Mouse (Mus musculus) G1E (cell line): ENCODE data around the gene Prkcd.

Source experiments
- CTCF ChIP-seq: IDR thresholded peaks from 2 replicates; pipeline ENCODE4 v1.5.1; 2012; ENCODE audit warnings: low read depth, low read length, inconsistent platforms, mixed read lengths
- GATA1 ChIP-seq: IDR thresholded peaks from 2 replicates; pipeline ENCODE4 v1.6.1; 2012; ENCODE audit warnings: borderline replicate concordance, low read length, inconsistent platforms, mixed read lengths
- GATA2 ChIP-seq: IDR thresholded peaks from 2 replicates; pipeline ENCODE4 v1.6.1; 2012; ENCODE audit warnings: low read depth, low read length, inconsistent platforms, borderline replicate concordance
- POLR2AphosphoS5 ChIP-seq: IDR thresholded peaks from 2 replicates; pipeline ENCODE4 v1.6.1; 2012; ENCODE audit warnings: low read depth, low read length, inconsistent platforms; ENCODE audit not compliant: insufficient replicate concordance
- TAL1 ChIP-seq: conservative IDR thresholded peaks from 2 replicates; pipeline ENCODE4 v1.6.1; 2012; ENCODE audit warnings: low read depth, low read length, inconsistent platforms, mixed read lengths

GRCm38 (mm10) chr14:30553185-30553584 lies 72.8 kb downstream of the Prkcd start:
- TF ChIP-seq CTCF = no peak
- no peak for TF ChIP-seq TAL1
- TF ChIP-seq GATA2 = no peak
- TF ChIP-seq GATA1 = no peak
- TF ChIP-seq POLR2AphosphoS5 = no peak
